Mouse (Mus musculus) liver, adult (tissue): Measurements from ENCODE around the gene Sdhc.

Source experiments
- GATA4 ChIP-seq: IDR thresholded peaks from 2 replicates; pipeline ENCODE4 v1.6.1; 2014; ENCODE audit warnings: mild to moderate bottlenecking, low read length; ENCODE audit not compliant: insufficient replicate concordance

The Sdhc gene

DNA sequence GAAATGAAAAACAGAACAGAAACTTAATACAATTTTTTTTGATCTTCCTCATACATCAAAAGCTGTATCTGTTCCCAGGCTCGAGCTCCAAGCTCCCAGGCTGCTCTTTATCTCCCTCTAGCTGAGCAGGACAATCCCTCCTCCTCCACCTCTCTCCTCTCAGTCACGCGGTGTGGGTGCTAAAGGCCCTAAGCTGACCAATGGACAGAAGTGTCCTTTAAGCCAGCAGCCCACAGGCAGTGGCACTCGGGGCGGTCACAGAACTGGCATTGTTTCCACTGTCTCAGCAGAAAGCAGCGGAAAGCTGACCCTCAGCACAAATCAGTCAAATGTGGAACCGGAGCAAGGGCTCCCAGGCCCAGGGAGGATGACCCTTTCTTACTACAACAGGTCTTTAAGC, 21.2 kb downstream of the Sdhc start:
- no peak for TF ChIP-seq GATA4

DNA sequence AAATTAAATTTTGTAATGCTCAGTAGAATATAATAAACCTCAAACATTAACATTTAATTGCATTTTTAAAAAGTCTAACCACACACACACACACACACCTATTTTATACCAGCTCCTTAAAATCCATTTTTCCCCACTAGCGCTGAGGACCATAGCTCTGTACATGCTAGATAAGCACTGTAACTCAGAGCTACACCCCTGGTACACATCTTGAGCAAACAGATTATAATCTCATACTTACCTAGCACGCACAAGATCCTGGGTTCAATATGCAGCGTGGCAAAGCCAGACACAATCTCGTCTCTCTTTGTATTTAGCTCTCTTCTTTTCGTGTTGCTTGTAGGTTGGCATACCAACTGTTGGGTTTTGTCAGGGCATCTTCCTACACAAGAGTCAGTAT, 26.0 kb downstream of the Sdhc start:
- no peak for TF ChIP-seq GATA4

DNA sequence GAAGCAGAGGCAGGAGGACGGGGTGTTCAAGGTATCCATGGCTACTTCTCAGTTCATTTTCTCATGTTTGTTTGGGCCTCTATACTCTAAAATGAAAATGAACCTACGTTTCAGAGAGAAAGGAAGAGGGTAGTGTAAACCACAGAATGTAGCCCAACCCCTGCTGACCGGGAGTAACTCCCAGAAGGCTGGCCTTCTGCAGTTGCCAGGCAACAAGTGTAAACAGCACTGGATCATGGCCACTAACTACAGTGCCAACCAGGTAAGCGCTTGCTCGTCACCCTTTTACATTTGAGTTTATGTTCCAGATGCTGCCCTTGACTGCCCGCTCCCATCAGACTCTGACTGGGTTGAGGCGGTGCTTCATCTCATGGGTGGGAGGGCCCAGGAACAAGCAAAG, 27.5 kb downstream of the Sdhc start:
- no peak for TF ChIP-seq GATA4

DNA sequence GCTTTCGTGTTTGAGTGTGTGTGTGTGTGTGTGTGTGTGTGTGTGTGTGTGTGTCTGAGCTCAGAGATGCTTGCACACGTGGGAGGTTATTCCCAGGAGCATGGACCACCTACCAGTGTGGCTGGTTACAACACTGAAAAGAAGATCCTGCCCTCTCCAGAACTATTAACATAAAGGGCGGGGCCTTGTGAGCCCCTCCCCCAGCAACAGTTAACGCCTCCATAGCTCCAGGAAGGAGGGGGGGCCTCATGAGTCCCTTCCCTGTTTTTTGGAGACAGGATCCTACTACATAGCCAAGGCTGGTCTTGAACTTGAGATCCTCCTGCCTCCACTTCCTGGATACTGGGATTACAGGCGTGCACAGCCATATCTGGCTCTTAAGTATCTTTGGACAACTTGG, 28.6 kb downstream of the Sdhc start:
- TF ChIP-seq GATA4 = no peak

DNA sequence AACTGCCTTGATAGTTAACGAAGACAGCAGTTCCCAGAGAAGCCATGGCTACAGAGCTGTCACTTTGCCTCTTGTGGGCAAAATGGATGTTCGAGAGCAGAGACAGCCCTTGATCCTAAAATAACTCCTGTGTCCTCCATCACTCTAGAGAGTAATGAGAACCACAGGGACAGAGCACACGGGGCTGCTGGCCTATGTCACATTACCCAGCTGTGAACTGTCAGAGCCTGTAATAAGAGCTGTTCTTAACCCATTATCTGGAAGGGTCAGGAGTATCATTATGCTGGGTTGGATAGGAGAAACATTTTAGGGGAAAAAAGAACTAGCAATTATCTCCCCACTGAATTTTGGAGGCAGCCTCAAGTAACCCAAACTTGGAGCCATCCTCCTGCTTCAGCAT, 29.5 kb downstream of the Sdhc start:
- TF ChIP-seq GATA4 = no peak

DNA sequence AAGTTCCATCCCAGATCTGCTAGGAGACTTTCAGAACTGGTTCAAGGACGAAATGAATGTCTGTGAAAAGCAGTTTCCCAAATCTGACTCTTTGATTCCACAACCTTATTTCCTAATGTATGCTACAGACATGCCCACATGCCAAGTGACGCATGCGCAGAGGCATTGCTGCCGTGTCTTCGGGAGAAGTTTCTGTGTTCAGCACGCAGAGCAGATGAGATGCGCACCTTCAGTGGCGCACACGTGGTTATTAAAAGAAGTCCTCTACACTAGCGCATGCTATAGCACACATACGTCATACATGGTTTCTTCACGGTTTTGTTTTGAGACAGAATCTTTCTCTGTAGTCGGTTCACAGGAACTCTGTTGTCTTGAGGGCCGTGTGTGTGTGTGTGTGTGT, 31.0 kb downstream of the Sdhc start:
- TF ChIP-seq GATA4 = no peak

DNA sequence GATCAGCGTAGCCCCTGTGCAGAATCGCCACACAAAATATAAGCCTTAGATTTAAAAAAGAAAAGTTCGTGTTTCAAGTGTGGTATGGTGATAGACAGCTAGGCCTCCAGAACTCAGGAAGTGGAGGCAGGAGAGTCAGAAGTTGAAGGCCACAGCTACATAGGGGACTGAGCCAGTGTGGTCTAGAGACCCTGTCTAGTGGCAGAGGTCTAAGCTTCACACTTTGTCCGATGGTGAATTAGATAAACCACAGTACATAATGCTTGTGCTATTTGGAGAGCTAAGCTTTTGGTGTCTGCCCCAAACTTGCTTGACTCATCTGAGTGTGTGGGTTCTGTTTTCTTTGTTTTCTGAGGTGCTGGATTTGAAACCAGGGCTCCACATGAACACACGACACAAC, 31.4 kb downstream of the Sdhc start:
- no peak for TF ChIP-seq GATA4

DNA sequence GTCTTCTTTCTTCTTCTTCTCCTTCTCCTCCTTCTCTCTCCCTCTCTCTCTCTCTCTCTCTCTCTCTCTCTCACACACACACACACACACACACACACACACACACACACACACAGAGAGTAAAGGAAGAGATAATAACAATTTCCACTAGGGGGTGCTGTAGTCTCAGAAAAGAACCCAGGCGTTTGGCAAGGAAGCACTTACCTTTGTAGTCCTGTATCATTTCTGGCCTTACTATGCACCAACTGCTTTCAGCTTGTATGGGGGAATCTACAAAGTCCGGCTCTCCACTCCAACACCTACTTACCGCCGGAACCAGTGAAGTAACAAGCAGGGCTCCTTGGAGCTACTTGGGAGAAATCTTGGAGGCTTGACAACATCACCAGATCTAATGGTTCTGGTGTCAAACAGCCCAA, 32.1 kb downstream of the Sdhc start:
- 0 out of 2 replicates have a peak, but pooled peaks have one; percentile 50 for TF ChIP-seq GATA4

DNA sequence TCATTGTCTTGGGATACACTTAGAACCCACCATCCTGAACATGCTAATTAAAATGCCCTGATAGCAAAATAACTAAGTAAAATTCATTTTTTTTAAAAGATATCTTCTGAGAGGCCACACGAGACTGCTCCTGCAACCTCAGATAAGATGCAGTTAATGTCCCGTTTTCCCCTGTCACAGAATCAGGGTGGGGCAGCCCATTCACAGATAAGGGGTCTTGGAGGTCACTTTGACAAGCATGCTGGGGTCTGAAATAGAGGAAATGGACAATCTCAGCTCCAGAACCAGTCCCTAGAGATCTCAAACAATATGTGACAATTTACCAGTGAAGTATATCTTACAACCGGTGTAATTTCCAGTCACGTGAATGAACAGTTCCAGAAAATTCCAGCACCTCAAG, 34.1 kb downstream of the Sdhc start:
- TF ChIP-seq GATA4 = no peak

DNA sequence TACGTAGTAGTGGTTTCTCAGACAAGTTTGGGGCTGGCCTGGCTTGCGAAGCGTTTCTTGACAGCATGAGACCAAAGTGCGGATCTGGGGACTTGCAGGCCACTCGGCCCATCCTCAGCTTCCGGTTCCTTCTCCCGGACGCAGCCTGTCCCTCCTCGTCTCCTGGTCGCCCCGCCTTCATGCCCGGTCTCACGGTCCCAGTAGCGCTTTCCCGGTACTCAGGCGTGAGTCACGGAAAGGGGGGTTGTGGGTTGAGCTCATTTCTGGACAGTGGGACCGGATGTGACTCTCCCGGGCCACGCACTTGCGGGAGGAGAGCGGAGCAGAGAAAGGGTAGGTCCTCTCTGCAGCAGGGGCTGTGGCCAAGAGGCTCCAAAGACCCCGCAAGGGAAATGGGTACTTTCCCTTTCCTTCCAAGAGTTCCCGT, 36.5 kb downstream of the Sdhc start, which contains the start of gene Cfap126:
Gene Cfap126, plus strand, starts transcription at position 46 of the 427 bp plus-strand sequence.
- TF ChIP-seq GATA4 = peak; percentile 33; the same call in 1 of the 2 replicates

DNA sequence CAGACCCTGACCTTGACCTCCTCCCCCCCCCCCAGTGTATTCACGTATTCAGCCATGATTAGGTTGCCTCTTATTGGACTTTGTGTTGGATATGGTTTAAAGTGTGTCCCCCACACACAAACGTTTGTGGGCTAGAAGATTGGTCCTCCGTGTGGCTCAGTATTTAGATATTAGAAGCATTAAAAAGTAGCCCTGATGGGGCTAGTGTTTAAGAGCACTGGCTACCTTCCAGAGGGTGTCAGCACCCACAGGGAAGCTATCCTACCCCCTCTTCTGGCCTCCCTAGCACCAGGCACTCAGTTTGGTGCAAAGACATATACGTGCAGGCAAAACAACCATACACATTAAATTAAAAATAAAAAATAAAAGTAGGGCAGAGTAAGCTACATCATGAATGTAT, 37.4 kb downstream of the Sdhc start:
- TF ChIP-seq GATA4 = no peak

DNA sequence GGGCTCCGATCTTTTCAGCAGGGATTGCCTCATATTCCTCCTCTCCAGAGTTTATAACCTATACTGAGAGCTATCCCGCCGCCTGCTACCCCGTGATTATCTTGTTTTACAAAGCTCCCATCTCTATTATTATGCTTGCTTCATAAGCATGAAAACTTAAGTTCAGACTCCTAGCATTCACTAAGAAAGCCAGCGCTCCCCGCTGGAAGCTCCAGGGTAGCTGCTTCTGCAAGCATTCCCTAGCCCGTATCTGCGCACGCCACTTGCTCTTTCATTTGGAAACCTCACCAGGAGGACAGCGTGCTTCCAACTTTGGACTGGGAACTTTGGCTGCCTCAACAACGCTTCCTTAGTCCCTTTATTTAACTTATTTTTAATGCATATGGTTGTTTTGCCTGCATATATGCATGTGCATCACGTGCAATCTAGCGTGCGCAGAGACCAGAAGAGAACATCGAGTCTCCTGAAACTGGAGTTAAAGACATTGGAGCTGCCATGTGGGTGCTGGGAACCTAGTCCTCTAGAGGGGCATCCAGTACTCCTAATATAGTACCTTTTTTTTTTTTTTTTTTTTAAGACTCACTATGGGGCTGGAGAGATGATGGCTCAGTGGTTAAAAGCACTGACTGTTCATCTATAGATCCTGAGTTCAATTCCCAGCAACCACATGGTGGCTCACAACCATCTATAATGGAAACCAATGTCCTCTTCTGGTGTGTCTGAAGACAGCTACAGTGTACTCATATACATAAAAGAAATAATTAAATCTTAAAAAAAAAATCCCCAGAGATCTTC, 38.4 kb downstream of the Sdhc start:
- TF ChIP-seq GATA4 = no peak

DNA sequence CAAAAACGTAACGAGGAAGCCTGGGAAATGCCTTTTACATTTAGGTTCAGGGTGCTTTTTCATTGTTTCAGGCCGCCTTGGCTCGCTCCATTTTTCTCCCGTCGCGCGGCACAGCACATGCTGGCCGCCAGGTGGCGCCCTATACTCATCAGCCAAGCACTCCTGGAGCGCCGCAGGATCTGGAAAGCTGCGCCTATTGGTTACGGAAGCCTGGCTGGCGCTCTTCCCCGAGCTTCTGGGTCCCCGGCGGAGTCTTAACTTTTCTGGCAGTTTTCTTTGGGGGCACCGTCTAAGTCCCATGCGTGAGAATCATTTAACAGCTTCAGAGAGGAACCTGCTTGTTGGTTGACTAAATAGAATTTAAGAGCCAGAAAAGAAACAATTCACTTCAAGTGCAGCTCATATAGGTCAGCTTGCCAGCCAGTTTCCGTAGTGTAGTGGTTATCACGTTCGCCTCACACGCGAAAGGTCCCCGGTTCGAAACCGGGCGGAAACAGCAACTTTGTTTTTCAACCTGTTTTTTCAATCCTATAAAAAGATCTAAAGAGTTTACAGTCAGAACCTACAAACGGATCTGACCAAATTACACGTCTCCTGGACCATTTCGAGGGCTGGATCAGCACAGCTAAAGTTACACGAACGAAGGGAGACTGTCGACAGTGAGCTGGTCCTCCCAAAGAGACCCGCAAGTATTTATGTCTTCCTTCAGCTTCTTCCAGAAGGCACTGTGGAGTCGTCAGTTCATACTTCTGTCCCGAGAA, 39.2 kb downstream of the Sdhc start:
- 0 out of 2 replicates have a peak, but pooled peaks have one; percentile 22 for TF ChIP-seq GATA4

DNA sequence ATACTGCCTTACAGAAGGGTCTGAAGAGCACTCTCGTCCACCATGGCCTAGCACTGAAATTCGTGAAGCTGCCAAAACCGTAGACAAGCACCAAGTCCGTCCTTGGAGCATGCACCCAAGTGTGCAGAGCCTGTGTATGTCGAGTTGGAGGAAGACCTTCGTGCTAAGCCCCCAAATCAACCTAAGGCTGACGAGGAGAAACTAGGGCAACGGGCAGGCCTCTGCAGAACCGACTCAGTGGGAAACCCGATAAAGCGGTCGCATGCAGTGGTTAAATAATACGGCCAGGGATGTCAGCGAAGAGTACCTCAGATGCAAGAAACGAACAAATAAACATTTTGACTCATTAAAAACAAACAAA, 39.8 kb downstream of the Sdhc start:
- no peak for TF ChIP-seq GATA4

DNA sequence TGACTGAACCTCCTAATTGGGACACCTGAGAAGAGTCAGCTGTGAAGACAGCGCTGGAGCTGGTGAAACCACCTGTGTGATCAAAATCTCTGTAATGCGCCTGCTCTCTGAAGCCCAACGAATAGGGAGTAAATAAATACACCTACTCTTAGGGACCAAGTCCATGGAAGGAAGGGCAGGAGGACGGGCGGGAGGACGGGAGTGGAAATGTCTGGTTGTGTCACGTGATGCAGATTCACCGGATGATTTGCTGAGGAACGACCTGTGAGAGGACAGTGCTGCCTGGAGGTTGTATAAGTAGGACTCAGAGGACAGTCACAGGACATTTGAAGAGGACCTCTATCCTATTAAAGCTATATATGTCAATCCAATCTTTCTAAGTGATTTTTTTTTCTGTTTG, 40.8 kb downstream of the Sdhc start:
- no peak for TF ChIP-seq GATA4

DNA sequence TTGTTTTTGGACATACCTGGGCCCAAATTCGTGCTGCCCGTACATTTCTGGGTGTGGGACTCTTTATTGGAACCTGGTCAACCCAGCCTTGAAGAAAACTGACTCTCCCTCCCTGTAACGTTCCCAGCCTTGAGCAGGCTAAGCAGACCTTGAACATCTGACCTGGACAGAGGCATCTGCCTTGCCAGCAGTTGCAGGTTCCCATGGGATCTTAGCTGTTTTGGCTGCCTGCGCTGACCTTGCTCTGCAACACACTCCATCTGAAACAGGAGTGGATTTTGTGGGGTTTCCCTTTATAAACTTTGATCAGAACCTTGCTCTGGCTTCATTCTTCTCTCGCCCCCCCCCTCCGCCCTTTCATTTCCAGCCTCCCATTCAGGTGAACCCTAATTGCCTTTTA, 45.2 kb downstream of the Sdhc start:
- TF ChIP-seq GATA4 = no peak

DNA sequence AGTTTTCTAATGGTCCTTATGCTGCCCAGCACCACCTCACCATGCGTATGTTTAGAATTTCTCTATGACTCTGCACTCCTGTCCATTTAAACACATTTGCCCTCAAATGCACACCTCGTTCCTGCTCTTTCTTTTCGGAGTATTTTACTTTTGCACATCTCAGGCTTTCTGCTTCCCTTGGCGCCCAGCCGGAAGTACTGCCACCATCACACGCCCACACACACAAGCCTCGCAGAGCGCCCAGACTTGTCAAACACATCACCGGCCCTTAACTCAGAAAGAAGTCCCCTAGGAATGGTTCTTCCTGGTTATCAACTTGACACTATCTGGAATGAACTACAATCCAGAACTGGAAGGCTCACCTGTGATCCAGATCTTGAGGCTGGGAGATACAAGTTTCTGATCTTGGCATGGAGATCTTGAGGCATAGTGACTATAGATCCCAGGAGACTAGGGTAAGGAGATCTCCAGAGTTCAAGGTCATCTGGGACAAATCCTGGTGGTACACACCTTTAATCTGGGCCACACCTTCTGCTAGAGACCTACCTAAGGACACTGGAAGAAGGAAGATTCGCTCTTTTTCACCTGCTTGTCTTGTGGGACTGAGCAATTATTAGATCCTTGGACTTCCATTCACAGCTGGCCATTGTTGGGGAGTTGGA, 47.1 kb downstream of the Sdhc start:
- TF ChIP-seq GATA4 = no peak
